Mouse (Mus musculus) kidney, adult 2 months (tissue): ENCODE measurements around the gene Csrp3.

Experiments
- CTCF ChIP-seq: fragments of 200-500 bp; conservative IDR thresholded peaks from 2 replicates; pipeline ENCODE4 v1.5.1; 2011; ENCODE audit warnings: low read depth, mild to moderate bottlenecking, control low read depth, low read length, moderate library complexity, mixed read lengths; ENCODE audit not compliant: insufficient read depth, insufficient read length
- POLR2A ChIP-seq: fragments of 200-500 bp; IDR thresholded peaks from one replicate; pipeline ENCODE4 v1.6.1; 2011; ENCODE audit warnings: low read depth, low read length, control low read depth

DNA sequence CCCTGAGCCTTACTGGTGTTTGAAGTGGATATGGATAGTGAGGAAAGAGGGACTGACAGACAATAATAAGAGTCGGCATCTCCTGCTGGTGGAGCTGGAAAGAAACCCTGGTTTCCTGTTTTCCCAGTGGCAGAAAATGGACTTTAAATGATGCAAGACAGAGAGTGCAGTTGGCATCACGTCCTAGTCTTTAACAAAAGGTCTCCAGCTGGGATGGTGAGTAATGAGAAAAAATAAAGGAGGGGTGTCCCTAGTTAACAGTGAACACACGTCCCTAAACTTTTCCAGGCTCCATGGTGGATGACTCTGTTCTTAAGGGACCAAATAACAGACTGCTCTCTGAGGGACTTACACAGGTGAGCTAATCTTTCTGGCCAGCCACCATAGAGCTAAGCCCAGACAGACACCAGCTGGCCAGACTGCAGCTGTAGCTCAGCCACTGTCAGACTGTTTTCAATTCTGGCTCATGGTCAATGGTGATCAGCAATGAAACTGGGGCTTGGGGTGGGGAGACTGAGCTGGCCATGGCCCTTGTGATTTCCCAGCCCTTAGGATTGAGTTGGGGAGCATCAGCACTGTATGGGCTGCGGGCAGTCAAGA, 13.4 kb downstream of the Csrp3 start:
- TF ChIP-seq CTCF (no peak), POLR2A (no peak)
